Mouse (Mus musculus) cortical plate, adult 2 months (tissue): ENCODE data around the gene Eif2b3. TPM values are rescaled to one million over a fixed set of nuclear protein-coding genes. Genes with fewer than 3 reads are reported as not detected.
A peak's percentile ranks its signal among the peaks of the same experiment; 100 is the strongest.

Source experiments
- H3K27ac ChIP-seq: fragments of 200-500 bp; 2 replicates; pipeline ENCODE4 v1.5.1; 2012; ENCODE audit warnings: low read length, control low read depth, inconsistent platforms; ENCODE audit not compliant: insufficient read depth
- H3K4me1 ChIP-seq: fragments of 200-500 bp; 2 replicates; pipeline ENCODE4 v1.6.1; 2011; ENCODE audit warnings: low read length; ENCODE audit not compliant: control insufficient read depth, insufficient read depth
- H3K4me3 ChIP-seq: fragments of 200-500 bp; 2 replicates; pipeline ENCODE4 v1.5.1; 2011; ENCODE audit warnings: mild to moderate bottlenecking, low read length, control low read depth; ENCODE audit not compliant: insufficient read depth
- CTCF ChIP-seq: fragments of 200-500 bp; IDR thresholded peaks from 2 replicates; pipeline ENCODE4 v1.5.1; 2011; ENCODE audit warnings: mild to moderate bottlenecking, control low read depth, low read length; ENCODE audit not compliant: insufficient read depth; ENCODE audit errors: extremely low read depth
- POLR2A ChIP-seq: fragments of 200-500 bp; IDR thresholded peaks from 2 replicates; pipeline ENCODE4 v1.6.1; 2011; ENCODE audit warnings: mild to moderate bottlenecking, low read length, control low read depth; ENCODE audit not compliant: insufficient read depth; ENCODE audit errors: extremely low read depth
- polyA plus RNA-seq: library from polyadenylated mRNA; depleted of rRNA; stranded (reverse); fragments of >200 nt; gene quantifications from 2 replicates; pipeline ENCODE4 v1.2.3, GENCODE M21; 2012

Gene Eif2b3
- polyA plus RNA-seq, 1 experiment = 19.0 TPM

- Histone ChIP-seq H3K27ac (no peak overlapping the region), H3K4me3 (no peak overlapping the region), H3K4me1 (no peaks in the 10 kb centered on the region)
- TF ChIP-seq POLR2A (no peak), CTCF (no peak)
These were observed 98.7 kb downstream of the Eif2b3 start for GRCm38 (mm10) chr4:117117931-117118330.

GRCm38 (mm10) chr4:117119636-117120035, 100.4 kb downstream of the Eif2b3 start:
- TF ChIP-seq CTCF (no peak), POLR2A (no peak)
- peak overlapping the region; percentile 18; the same call in 1 of the 2 replicates for H3K27ac ChIP-seq

GRCm38 (mm10) chr4:117120052-117120444, 100.8 kb downstream of the Eif2b3 start:
- Histone ChIP-seq H3K4me1 (0 out of 2 replicates have a peak, but pooled peaks cover 3% of the 10 kb centered on the region), H3K27ac (peak overlapping the region; percentile 18), H3K4me3 (peak overlapping the region; percentile 30)
- TF ChIP-seq CTCF = no peak
- no peak for TF ChIP-seq POLR2A

More at GRCm38 (mm10) chr4:117119636-117120035, 100.4 kb downstream of the Eif2b3 start:
- peak overlapping the region; percentile 30; the same call in 1 of the 2 replicates for H3K4me3 ChIP-seq
- no peaks in the 10 kb centered on the region for H3K4me1 ChIP-seq

DNA sequence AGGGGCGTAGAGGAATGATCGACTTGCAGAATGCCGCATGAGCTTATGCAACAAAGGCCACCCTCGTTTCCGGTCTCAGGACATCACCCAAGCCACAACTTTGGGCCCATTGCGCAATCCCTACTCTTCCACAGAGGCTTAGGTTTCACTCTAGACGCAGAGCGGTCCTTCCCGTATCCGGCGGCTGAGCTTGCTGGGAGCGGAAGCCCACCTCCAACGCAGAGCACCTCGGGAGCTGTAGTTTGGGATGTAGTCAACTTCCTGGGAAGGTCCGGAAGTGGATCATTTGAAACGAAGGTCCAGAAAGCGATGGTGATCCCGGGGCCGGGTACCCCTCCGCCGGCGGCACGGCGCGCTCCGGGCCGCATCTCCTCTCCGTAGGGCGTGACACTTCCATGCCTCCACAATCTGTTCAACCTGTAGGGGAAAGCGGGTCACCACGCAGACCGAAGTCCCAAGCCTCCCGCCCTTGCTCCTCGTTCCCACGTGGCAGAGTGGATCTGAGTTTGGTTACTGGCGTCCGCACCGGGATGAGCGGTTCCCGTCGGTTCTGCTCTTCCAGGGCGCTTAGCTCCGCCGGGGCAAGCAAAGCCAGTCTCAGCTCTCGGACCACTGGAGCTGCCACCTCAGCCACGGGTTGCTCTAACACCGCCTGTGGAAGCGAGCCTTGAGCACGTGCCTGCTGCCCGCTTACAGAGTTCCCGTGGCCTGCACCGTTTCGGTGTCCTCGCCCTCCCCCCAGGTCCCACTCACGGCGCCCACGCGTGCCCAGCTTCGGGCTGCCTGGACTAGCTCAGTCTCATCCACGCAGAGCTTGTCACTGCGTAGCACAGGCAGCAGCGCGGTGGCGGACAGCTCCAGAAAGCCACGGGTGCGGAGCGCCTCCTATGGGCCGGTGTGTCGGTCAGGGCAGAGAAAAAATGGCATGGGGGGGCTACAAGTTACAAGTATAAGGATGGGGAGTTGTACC, 101.5 kb downstream of the Eif2b3 start:
- H3K27ac ChIP-seq = peak overlapping the region; percentile 51
- TF ChIP-seq CTCF (peak; percentile 73), POLR2A (peak; percentile 95)
- H3K4me1 ChIP-seq = peaks cover 5% of the 10 kb centered on the region; the same call in 1 of the 2 replicates
- peak overlapping the region; percentile 30 for H3K4me3 ChIP-seq

- peaks cover 7% of the 10 kb centered on the region; the same call in 1 of the 2 replicates for H3K4me1 ChIP-seq
- no peak overlapping the region for H3K27ac ChIP-seq
- TF ChIP-seq CTCF (no peak), POLR2A (no peak)
- no peak overlapping the region for H3K4me3 ChIP-seq
These were observed 103.0 kb downstream of the Eif2b3 start for GRCm38 (mm10) chr4:117122209-117122608.

DNA sequence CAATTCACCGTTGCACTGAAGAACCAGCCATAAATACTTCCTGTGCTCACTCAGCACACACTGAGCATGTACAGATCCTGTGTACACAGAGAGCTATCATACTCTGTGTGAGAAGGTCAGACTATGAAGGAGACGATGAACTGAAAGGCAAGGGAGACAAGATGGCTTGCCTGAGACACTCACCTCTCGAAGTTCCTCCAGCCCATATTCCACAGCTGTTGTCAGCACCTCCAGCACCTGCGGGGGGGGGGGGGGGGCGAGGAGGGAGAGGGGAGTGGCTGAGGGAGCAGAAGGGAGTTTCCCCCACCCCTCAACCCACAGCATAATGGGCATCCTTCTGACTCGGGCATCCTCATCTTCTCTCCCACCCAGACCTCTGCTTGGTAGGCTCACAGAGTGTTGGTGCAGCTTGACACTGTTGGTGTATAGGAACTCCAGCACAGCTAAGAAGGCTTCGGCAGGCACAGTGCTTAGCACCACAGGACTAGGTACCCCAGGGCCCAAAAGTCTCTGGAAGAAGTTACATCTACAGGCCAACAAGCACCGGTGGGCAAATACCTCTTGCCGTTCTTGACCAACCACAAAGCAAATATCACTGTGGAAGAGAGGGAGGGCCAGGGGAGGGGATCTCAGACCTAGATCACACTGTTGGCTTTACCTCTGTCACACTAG, 104.5 kb downstream of the Eif2b3 start:
- no peak overlapping the region for H3K4me3 ChIP-seq
- TF ChIP-seq CTCF = no peak
- no peak for TF ChIP-seq POLR2A
- peaks cover 7% of the 10 kb centered on the region; the same call in 1 of the 2 replicates for H3K4me1 ChIP-seq
- H3K27ac ChIP-seq = no peak overlapping the region

DNA sequence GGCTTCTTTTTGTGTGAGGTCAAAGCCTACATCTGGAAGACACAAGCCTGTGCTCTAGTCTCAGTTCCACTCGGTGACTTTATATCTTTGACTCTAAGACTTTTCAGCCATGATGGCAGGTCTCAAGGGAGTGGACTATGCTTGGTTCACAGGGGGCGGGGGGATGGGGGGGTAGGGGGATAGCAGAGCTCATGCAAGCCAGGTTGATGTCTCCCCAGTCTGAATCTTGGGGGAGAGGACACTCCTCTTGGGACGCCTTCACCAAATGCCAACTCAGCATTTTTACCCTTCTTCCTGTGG, 105.0 kb downstream of the Eif2b3 start:
- no peak overlapping the region for H3K27ac ChIP-seq
- no peak overlapping the region for H3K4me3 ChIP-seq
- TF ChIP-seq POLR2A (no peak), CTCF (no peak)
- peaks cover 7% of the 10 kb centered on the region; the same call in 1 of the 2 replicates for H3K4me1 ChIP-seq

- H3K4me3 ChIP-seq = no peak overlapping the region
- H3K27ac ChIP-seq = peak overlapping the region; percentile 97
- H3K4me1 ChIP-seq = peaks cover 7% of the 10 kb centered on the region; the same call in 1 of the 2 replicates
- TF ChIP-seq CTCF (no peak), POLR2A (no peak)
These were observed 105.5 kb downstream of the Eif2b3 start for GRCm38 (mm10) chr4:117124518-117125347.

DNA sequence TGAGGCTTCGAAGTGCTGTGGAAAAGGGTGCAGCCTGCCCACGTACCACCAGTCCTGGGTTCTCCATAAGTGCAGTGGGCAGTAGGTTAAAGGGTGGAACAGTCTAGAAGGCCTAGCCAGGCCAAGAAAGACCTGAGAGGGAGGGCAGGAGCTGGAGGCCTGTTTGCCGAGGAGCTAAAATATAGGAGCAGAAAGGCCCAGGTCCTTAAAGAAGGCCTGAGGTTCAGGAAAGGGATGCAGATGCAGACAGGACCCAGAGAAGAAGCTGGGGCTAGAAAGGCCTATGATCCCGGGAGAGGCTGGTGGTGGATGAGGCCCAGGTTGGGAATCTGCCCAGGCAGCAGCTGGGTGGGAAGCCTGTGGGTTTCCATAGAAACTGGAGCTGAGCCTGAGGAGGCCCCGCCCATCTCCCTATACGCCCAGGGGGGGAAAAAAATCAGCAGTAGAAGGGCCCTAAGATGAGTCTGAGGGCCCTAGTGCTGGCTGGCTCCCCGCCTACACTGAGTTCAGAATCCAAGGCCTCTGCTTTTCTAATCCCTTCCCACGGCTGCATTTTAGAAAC, 106.2 kb downstream of the Eif2b3 start, which contains the start of gene Btbd19:
Gene Btbd19 (minus strand): TSS at position 378 of the 562 bp plus-strand sequence.
- Histone ChIP-seq H3K4me3 (no peak within 1 kb of the TSS), H3K4me1 (peaks cover 7% of the 10 kb centered on the region; the same call in 1 of the 2 replicates), H3K27ac (peak within 1 kb of the TSS; percentile 97)
- TF ChIP-seq POLR2A = 0 out of 2 replicates have a peak, but pooled peaks have one; percentile 9
- TF ChIP-seq CTCF = no peak
